Mouse (Mus musculus): ENCODE measurements around the gene Spry2.

DNA sequence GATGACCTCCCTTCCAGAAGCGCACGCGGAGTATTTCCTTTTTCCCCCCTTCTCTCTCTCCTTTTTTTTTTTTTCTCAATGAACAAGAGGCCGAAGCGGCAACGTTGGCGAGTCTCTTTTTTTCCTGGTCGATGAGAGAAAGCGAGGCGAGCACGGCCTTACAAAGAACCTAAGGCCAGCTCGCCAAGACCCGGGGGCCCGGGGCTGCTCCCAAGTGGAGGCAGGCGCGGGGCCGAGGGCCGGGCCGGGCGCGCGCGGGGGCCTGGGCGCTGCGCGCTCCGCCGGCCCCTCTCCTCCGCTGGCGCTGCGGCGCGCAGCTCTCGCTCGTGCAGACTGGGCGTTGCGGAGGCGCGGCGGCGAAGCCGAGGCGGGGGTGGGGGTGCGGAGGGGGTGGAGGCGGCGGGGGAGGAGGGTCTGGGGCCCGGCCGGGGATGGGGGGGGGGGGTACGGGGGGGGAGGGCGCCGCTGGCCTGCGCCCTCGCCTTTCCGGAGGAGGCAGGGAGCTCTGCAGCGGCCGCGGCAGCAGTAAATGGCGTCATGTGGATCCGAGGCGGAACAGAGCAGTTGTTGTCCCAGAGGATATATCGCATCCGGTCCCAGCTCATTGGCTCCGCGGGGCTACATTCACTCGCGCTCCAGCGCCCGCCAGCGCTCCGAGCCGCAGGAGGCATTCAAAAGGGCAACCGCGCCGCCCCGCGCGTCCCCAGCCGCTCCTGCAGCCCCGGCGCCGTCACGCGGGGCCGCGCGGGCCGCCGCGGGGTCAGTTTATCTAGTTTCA, at the start of gene Spry2:
- TF ChIP-seq CTCF (IDR thresholded peaks at IDR 0.05; ENCODE audit: borderline replicate concordance, insufficient read depth, low read length), result no peak
- peak; percentile 64 for TF ChIP-seq POLR2A (IDR thresholded peaks at IDR 0.05; ENCODE audit: low read depth, low read length)
